Mouse (Mus musculus) kidney, adult 18-20 months (tissue): ENCODE measurements at regions not wholly inside any gene's neighbourhood (a gene's known extent, or its start where the extent isn't known, plus 50 kb on each side); places are given as distances from the start of the nearest gene placed in this dataset.

Source experiments
- DNase-seq: peaks from one replicate; pipeline ENCODE4 v3.0.0; 2021

GRCm38 (mm10) chr8:116452806-116453205, 52.0 kb upstream of the Dynlrb2 start:
- no peak for DNase-seq

DNA sequence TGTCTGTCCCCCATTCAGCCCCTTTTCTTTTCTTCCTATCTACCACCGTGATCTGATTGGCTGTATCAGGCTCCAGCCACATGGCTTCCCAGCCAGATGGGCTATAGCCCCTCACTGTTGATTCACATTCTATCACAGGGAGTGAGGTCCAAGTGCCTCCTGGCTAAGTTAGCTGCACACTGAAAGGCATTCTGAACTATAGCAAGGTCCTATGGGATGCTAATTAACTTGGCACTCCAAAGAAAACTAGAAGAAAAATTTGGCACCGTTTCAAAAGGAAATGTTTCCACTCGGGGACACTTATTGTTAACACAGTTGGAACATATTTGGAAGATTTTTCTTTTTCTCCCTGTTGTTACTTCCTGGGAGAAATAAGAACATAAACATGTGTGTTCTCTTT, 53.4 kb upstream of the Dynlrb2 start:
- DNase-seq, result no peak

GRCm38 (mm10) chr8:116447452-116447851, 57.3 kb upstream of the Dynlrb2 start:
- DNase-seq, result no peak

DNA sequence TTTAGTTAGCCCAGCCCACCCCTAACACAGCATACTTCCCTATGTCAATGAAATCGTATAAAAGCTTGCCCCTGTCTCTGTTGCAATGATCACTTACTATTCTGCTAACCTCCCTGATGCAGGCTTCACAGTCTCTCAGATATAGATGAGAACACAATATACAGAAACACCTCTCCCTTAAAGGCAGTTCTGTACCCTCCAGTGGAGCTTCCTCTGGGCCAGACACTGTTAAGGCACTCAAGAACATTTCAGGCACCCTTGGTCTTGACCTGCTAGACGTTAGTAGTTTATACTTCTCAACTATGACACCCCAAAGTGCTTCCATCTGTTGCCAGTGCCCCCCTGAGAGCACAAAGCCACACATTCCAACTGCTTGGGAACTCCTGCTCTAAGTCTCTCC, 61.9 kb upstream of the Dynlrb2 start:
- DNase-seq, result no peak

- peak; percentile 74 for DNase-seq
Measured at GRCm38 (mm10) chr8:116438895-116439294, 65.9 kb upstream of the Dynlrb2 start.

- peak; percentile 54 for DNase-seq
Measured at GRCm38 (mm10) chr8:116435268-116435980, 69.3 kb upstream of the Dynlrb2 start.

DNA sequence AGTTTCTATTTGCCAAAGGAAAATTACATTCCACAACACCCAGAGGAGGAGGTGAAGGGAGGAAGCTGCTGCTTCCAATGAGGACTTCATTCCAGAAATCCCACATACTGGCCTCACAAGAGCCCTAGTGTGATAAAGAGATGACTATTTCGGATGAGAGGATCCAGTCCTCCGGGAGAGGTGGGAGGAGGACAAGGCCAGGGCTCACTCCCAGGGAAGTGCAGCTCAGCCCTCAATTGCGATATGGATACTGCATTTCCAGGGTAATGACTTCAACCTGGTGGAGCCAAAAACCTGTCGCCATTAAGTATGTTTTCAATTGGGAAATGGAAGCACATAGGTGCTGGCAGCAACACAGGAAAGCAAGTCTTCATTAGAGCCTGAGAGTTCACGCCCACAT, 74.7 kb upstream of the Dynlrb2 start:
- no peak for DNase-seq

GRCm38 (mm10) chr8:116429649-116430048, 75.1 kb upstream of the Dynlrb2 start:
- DNase-seq, result no peak

GRCm38 (mm10) chr8:116422826-116423225, 81.9 kb upstream of the Dynlrb2 start:
- no peak for DNase-seq

GRCm38 (mm10) chr8:116412703-116413102, 92.1 kb upstream of the Dynlrb2 start:
- DNase-seq, result no peak

- DNase-seq, result no peak
Measured at GRCm38 (mm10) chr8:116410041-116410440, 94.7 kb upstream of the Dynlrb2 start.

DNA sequence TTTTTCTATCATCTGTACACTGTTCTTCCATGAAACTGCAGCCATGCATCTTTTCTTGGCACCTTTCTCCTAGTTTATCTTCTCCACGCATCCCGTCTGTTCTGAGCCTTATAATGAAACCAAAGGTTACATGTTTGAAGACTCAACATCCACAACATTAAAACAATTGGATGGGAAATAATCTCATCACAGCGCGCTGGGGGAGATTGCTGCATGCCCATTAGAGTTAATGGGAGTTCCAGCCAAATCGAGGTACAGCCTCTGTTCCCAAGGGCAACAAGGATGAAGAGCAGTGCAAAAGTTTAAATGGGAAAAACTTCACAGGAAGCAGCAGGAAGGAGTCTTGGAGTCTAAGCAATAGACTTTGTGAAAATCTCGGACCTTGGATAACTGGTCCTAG, 95.8 kb upstream of the Dynlrb2 start:
- no peak for DNase-seq

- no peak for DNase-seq
Measured at GRCm38 (mm10) chr8:116404571-116404970, 100.2 kb upstream of the Dynlrb2 start.

DNA sequence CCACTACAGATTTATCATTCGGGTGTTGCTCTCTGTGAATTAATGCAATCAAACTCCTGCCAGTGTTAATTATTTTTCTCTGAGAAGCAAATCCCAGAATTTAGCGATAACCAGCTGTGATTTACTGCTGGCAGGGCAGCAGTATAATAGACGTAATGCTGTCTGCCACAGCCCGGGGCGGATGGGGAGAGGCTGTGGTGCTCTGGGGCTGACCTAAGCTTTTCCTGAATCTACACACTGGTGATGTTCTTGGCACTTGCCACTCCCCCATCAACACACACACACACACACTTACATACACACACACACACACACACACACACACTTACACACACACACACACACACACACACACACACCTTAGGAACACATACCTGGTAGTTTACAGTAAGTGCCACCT, 101.4 kb upstream of the Dynlrb2 start:
- no peak for DNase-seq

DNA sequence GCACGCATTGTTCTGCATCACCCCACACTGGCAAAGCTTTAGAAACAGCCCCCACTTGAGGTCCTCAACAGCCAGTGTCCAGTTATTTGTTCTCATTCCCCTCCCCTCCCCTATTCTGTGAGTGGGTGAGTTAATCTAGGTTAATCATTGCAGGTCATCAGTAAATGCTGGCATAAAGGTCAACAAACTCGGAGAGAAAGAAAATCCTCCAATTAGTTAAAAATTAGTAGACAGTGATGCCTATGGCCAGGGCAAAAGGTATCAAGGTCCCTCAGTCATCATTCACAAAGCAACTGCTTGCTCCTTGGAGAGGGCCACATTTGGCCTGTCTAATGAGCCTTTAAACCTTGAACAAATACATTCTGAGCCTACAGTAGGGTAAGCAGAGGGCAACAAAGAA, 105.3 kb upstream of the Dynlrb2 start:
- no peak for DNase-seq

GRCm38 (mm10) chr8:116398565-116399205, 106.1 kb upstream of the Dynlrb2 start:
- DNase-seq, result no peak

GRCm38 (mm10) chr8:116385193-116385955, 119.4 kb upstream of the Dynlrb2 start:
- no peak for DNase-seq

GRCm38 (mm10) chr8:116384418-116385089, 120.2 kb upstream of the Dynlrb2 start:
- DNase-seq, result no peak

DNA sequence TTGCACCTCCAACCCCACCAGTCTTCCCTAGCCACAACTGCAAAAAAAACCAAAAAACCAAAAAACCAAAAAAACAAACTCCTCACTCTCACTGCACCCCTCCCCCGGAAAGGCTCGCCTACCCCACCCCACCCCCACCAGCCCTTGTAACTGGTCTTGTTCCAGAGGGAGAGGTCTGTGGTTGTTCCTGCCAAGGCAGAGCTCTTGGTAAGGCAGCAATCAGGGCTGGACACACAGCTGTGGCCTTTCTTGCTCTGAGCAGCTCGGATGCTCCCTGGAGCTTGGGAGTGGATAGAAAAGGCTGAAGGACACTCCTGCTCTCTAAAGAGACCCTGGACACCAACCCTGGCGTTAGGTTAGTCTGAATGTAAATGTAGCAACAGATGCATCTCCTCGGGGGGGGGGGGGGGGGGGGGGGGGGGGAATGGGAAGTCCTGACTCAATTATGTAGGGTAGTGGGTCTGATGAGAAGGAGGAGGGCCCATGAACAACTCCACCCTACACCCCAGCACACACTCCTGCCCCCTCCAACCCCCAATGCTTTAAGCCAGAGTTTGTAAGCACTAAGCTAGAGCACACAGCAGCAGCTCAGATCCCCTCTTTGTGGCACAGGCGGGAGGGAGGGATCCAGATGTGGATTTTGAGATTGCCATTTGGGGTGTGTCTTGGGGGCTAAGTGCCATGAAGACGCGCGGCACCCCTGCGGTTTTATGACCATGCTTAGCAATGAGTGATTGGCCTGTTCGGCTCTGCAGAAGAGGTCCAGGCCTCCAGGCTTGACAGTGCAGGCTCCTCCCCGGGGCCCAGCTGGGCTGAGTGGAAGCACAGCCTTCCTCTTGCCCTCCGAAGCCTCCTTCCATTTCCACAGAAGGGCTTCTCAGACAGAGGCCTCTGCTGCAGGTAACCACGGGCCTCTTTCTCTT, 121.0 kb upstream of the Dynlrb2 start:
- no peak for DNase-seq

GRCm38 (mm10) chr8:116383036-116383435, 121.7 kb upstream of the Dynlrb2 start:
- no peak for DNase-seq

DNA sequence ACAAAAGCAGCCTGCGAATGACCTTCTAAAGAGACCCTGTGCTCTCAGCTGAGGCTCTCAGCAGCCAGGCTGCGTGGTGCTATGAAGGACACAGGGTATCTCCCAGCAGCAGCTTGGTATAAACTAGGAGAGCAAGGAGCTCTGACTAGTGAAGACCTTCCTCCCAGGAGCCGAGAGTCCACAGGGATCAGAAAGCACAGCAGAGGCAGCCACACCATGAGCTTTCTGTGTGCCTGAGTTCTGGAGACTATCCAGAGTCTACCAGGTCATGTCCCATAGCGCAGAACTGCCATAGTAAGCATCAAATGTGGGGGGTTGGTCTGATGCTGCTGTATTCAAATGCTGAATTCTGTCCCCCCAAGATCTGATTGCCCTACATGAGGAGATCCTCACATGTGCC, 124.2 kb upstream of the Dynlrb2 start:
- DNase-seq, result no peak

GRCm38 (mm10) chr8:116379851-116380250, 124.9 kb upstream of the Dynlrb2 start:
- no peak for DNase-seq
